Mouse (Mus musculus) C2C12 (cell line): ENCODE data around the gene E030018B13Rik. TPM values are rescaled to one million over a fixed set of nuclear protein-coding genes. Genes with fewer than 3 reads are reported as not detected.

Experiments used
- H3K27me3 ChIP-seq: one replicate; pipeline ENCODE4 v1.6.1; 2011; ENCODE audit not compliant: control insufficient read depth, insufficient read depth, insufficient read length
- H3K36me3 ChIP-seq: one replicate; pipeline ENCODE4 v1.6.1; 2011; ENCODE audit not compliant: control insufficient read depth, insufficient read depth
- H3K4me3 ChIP-seq: one replicate; pipeline ENCODE4 v1.5.1; 2011; ENCODE audit warnings: mild to moderate bottlenecking, control low read depth; ENCODE audit not compliant: poor library complexity, insufficient read depth, severe bottlenecking
- H3K79me2 ChIP-seq: one replicate; pipeline ENCODE4 v1.6.1; 2011; ENCODE audit not compliant: control insufficient read depth, insufficient read depth
- H3K79me3 ChIP-seq: one replicate; pipeline ENCODE4 v1.6.1; 2011; ENCODE audit warnings: low read depth, control low read depth
- H3ac ChIP-seq: one replicate; pipeline ENCODE3; 2011; ENCODE audit warnings: low read depth; ENCODE audit not compliant: control insufficient read depth, insufficient read length
- CEBPB ChIP-seq: IDR thresholded peaks from one replicate; pipeline ENCODE4 v1.6.1; 2011; ENCODE audit warnings: low read depth, mild to moderate bottlenecking, control low read depth, moderate library complexity
- CTCF ChIP-seq: IDR thresholded peaks from one replicate; pipeline ENCODE4 v1.5.1; 2011; ENCODE audit not compliant: control insufficient read depth, insufficient read depth, insufficient read length
- FOSL1 ChIP-seq: IDR thresholded peaks from one replicate; pipeline ENCODE4 v1.8.0; 2011; ENCODE audit warnings: mild to moderate bottlenecking, low read length; ENCODE audit not compliant: poor library complexity, insufficient read depth, severe bottlenecking
- MAX ChIP-seq: IDR thresholded peaks from one replicate; pipeline ENCODE4 v1.6.1; 2011; ENCODE audit warnings: mild to moderate bottlenecking, control low read depth
- MYOD1 ChIP-seq: IDR thresholded peaks from one replicate; pipeline ENCODE4 v1.6.1; 2011; ENCODE audit warnings: low read depth; ENCODE audit not compliant: control insufficient read depth, insufficient read length
- MYOG ChIP-seq: IDR thresholded peaks from one replicate; pipeline ENCODE4 v1.6.1; 2011; ENCODE audit not compliant: control insufficient read depth, insufficient read length; ENCODE audit errors: extremely low read depth
- USF1 ChIP-seq: IDR thresholded peaks from one replicate; pipeline ENCODE4 v1.6.1; 2011; ENCODE audit warnings: low read depth, mild to moderate bottlenecking, control low read depth, moderate library complexity
- polyA plus RNA-seq: library from polyadenylated mRNA; unstranded; fragments of >200 nt; fragmentation: generic; extraction: Trizol; gene quantifications from one replicate; pipeline ENCODE4 v1.2.1, GENCODE M21; 2012; ENCODE audit warnings: missing spikeins

E030018B13Rik gene
- polyA plus RNA-seq, 1 experiment: 0.06 TPM

DNA sequence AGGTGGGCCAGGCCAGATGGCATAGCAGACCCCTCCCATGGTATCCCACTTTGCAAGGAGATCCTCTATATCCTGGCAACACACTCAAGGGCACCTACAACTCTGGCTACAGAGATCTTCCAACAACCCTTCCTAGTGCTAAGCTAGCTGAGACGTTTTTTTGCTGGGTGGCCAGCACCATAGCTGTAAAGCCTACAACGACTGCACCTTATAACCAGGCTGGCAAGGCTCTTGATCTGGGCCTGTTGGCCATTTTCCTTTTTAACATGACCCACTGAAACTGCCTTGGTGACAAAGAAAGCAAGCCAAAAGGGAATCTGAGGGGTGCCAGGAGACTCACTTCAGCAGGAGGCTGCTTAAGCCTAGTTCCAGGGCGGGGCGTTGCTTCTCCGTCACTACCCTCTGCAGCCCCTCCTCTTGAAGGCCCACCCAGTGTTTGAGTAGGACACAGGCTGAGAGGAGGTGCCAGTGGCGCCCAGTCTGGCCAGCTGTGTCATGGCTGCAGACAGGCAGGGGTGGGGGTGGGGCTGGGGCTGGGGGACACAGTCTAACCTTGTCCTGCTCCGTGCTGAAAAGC is 4.3 kb upstream of the E030018B13Rik start:
- Histone ChIP-seq H3K4me3 (no peak overlapping the region), H3K36me3 (peaks cover 4% of the 10 kb centered on the region), H3K27me3 (no peaks in the 10 kb centered on the region), H3ac (no peak overlapping the region), H3K79me3 (peaks cover 80% of the 10 kb centered on the region), H3K79me2 (peaks cover 100% of the 10 kb centered on the region)
- TF ChIP-seq MYOG: no peak
- TF ChIP-seq CTCF: no peak
- no peak for TF ChIP-seq USF1

- Histone ChIP-seq H3K36me3 (peaks cover 4% of the 10 kb centered on the region), H3K27me3 (no peaks in the 10 kb centered on the region), H3K4me3 (no peak overlapping the region), H3K79me3 (peaks cover 82% of the 10 kb centered on the region), H3ac (no peak overlapping the region), H3K79me2 (peaks cover 100% of the 10 kb centered on the region)
- TF ChIP-seq MYOG (no peak), CTCF (no peak), MAX (no peak), CEBPB (no peak), USF1 (no peak), FOSL1 (no peak), MYOD1 (no peak)
Observed at GRCm38 (mm10) chr7:63912924-63913723, 3.5 kb upstream of the E030018B13Rik start.

DNA sequence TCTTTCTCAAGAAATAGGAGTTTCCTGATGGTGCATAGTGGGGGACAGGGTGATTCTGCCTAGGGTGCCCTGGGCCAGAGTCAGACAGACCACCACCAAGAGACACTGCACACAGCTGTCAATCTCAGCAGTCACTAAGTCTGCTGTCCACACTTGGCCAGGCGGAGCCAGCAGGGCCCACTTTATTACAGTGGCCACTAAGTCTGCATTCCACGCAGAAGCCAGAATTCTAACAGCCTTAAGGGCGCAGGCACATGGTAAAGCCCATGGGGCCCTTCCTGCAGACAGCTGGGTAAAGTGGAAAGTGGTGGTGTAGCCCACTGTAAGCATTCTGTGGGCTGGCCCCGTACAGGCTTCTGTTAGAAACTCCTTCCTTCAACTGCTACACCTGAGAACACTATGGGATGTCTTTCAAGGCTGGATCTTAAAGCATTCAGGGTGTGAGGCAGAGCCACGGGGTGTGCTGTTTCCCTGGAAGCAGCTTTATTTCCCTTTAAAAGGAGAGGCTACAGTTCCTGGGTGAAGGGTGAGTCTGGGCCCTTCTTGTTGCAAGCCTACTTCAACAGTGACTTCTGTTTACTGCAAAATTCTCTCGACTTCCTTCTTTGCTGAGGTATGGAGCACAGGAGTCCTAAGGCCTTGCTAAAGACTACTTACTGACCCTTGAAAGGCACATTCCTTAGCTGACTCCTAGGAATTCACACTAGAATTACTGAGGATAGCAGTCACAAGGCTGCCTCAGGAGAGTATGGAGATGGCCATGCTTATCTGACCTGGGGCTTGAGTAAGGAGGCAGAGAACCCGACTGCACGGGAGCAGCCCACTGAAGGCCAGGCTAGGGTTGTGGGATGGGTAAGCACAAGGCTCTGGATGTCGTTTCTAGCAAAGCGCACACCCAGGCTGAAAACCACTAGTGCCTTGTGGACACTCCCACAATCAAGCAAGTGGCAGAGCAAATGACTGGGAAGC is 2.6 kb upstream of the E030018B13Rik start:
- no peak for TF ChIP-seq MYOD1
- TF ChIP-seq FOSL1: no peak
- TF ChIP-seq CTCF: no peak
- TF ChIP-seq MAX: no peak
- no peak for TF ChIP-seq CEBPB
- no peak for TF ChIP-seq USF1
- TF ChIP-seq MYOG: no peak
- Histone ChIP-seq H3K4me3 (no peak overlapping the region), H3K36me3 (peaks cover 4% of the 10 kb centered on the region), H3K79me2 (peaks cover 100% of the 10 kb centered on the region), H3K27me3 (no peaks in the 10 kb centered on the region), H3ac (no peak overlapping the region), H3K79me3 (peaks cover 82% of the 10 kb centered on the region)

DNA sequence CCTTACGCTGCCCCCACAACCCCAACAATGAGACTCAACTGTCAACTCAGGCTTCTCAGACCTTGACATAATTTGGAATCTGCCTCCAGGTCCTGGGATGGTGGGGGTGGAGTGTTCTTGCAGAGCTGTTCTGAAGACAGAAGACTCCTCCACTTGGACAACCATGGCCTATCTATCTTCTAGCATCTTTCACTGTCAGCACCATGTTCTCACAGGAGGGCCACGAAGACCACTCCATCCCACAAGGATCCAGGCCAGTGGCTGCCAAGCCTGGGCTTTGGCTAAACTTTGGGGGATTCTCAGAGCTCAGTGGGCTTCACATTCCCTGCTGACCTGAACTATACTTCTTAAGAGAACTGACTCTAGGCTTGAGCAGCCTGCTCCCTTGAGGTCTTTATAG is 1.8 kb upstream of the E030018B13Rik start:
- H3K79me3 ChIP-seq: peaks cover 85% of the 10 kb centered on the region
- no peak overlapping the region for H3ac ChIP-seq
- peaks cover 4% of the 10 kb centered on the region for H3K36me3 ChIP-seq
- TF ChIP-seq USF1 (no peak), FOSL1 (no peak), MAX (no peak), CEBPB (no peak), MYOD1 (no peak), CTCF (no peak), MYOG (no peak)
- peaks cover 100% of the 10 kb centered on the region for H3K79me2 ChIP-seq
- no peaks in the 10 kb centered on the region for H3K27me3 ChIP-seq
- H3K4me3 ChIP-seq: no peak overlapping the region

DNA sequence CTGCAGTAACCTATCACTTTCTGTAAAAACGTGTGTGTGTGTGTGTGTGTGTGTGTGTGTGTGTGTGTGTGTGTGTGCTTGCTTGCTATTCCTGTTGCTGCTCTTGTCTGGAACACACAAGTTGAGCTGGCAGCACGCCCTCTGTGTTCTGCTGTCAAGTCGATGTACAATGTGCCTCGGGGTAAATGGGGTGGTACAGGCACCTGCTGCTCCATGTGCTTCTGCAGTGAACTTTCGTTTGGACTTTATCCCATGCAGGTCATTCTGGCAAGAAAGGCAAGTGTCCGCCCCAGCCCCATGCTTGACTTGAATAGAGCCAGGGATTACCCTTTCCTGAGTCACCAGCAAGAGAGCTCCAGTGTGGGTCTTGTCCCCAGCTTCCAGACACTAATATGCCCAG is 1.0 kb downstream of the E030018B13Rik start:
- Histone ChIP-seq H3K79me2 (peaks cover 100% of the 10 kb centered on the region), H3ac (no peak overlapping the region), H3K36me3 (peaks cover 4% of the 10 kb centered on the region), H3K79me3 (peaks cover 92% of the 10 kb centered on the region), H3K4me3 (no peak overlapping the region), H3K27me3 (no peaks in the 10 kb centered on the region)
- no peak for TF ChIP-seq CTCF
- TF ChIP-seq MAX: no peak
- no peak for TF ChIP-seq FOSL1
- no peak for TF ChIP-seq CEBPB
- no peak for TF ChIP-seq MYOD1
- no peak for TF ChIP-seq USF1
- TF ChIP-seq MYOG: no peak
